Mouse (Mus musculus) midbrain, embryonic 12.5 days (tissue): ENCODE measurements at regions not wholly inside any gene's neighbourhood (a gene's known extent, or its start where the extent isn't known, plus 50 kb on each side); places are given as distances from the start of the nearest gene placed in this dataset.

Experiments
- ATAC-seq: fragments of 200-750 bp; cut with Nextera tagmentation; 2 replicates; pipeline ENCODE4 v1.8.0; 2017; ENCODE audit warnings: low read depth, moderate TSS enrichment, moderate library complexity; ENCODE audit not compliant: low FRiP score
- H3K27ac ChIP-seq: fragments of 300-500 bp; sonication (generic); replicated peaks from 2 replicates; pipeline ENCODE4 v1.5.1; 2016; ENCODE audit warnings: mild to moderate bottlenecking
- H3K27me3 ChIP-seq: fragments of 300-500 bp; sonication (generic); 2 replicates; pipeline ENCODE4 v1.6.1; 2016; ENCODE audit warnings: mild to moderate bottlenecking
- H3K36me3 ChIP-seq: fragments of 300-500 bp; sonication (generic); 2 replicates; pipeline ENCODE4 v1.6.1; 2016
- H3K4me1 ChIP-seq: fragments of 300-500 bp; sonication (generic); 2 replicates; pipeline ENCODE4 v1.6.1; 2016
- H3K4me2 ChIP-seq: fragments of 300-500 bp; sonication (generic); replicated peaks from 2 replicates; pipeline ENCODE4 v1.6.1; 2016; ENCODE audit warnings: mild to moderate bottlenecking, moderate library complexity
- H3K4me3 ChIP-seq: fragments of 300-500 bp; sonication (generic); 2 replicates; pipeline ENCODE4 v1.5.1; 2016; ENCODE audit warnings: mild to moderate bottlenecking
- H3K9ac ChIP-seq: fragments of 300-500 bp; sonication (generic); replicated peaks from 2 replicates; pipeline ENCODE4 v1.6.1; 2016; ENCODE audit warnings: mild to moderate bottlenecking, moderate library complexity
- H3K9me3 ChIP-seq: fragments of 300-500 bp; sonication (generic); 2 replicates; pipeline ENCODE4 v1.6.1; 2016; ENCODE audit warnings: mild to moderate bottlenecking
- WGBS: fragments of 180-500 bp; shearing (Covaris S2); methylation state at CpG from one replicate; pipeline ENCODE4 v1.1.7; 2016; 5-methylcytosine and 5-hydroxymethylcytosine counted together

- Histone ChIP-seq H3K27ac (no peak overlapping the region), H3K9me3 (no peaks in the 10 kb centered on the region), H3K9ac (no peak overlapping the region), H3K4me2 (no peak overlapping the region), H3K36me3 (no peaks in the 10 kb centered on the region), H3K4me3 (no peak overlapping the region), H3K27me3 (no peaks in the 10 kb centered on the region), H3K4me1 (no peaks in the 10 kb centered on the region)
- ATAC-seq = peak; percentile 41; the same call in 1 of the 2 replicates
- WGBS = 42% methylated on average over 3 of the region's 3 CpGs
Observed at GRCm38 (mm10) chr1:148392673-148393072, 1568.4 kb downstream of the Pla2g4a start.
